Mouse (Mus musculus): ENCODE measurements at regions not wholly inside any gene's neighbourhood (a gene's known extent, or its start where the extent isn't known, plus 50 kb on each side); places are given as distances from the start of the nearest gene placed in this dataset.

DNA sequence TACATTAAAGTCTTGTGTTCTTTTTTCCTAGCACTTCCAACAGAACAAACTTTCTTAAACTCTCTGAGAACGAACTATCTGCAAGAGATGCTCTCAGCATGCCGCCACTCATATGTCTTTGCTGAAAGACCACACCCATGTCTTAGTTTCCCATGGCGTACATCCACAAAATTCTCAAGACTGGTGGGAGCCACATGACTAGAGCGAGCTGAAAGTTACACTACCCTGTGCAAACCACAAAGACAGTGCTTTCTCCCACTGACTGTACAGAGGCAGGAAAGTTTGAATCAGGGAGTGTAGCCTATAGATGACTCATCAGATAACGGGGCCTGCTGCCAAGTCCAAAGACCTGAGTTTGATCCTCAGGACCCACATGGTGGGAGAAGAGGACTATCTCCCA, 554.5 kb upstream of the Cdh11 start:
- Histone ChIP-seq H3K36me3 (ENCODE audit: control insufficient read depth, insufficient read depth, low read length, poor library complexity, severe bottlenecking) (no peaks in the 10 kb centered on the region), H3K4me1 (ENCODE audit: control insufficient read depth in 2 of 2, insufficient read depth in 2 of 2, low read length in 2 of 2, poor library complexity in 1 of 2) (no peaks in the 10 kb centered on the region), H3K9me3 (ENCODE audit: control insufficient read depth, insufficient read depth, low read depth, low read length) (no peaks in the 10 kb centered on the region), H3K4me3 (ENCODE audit: insufficient read depth in 1 of 2, low read depth in 1 of 2, low read length in 2 of 2, poor library complexity in 1 of 2, severe bottlenecking in 1 of 2) (no peak overlapping the region), H3K27ac (ENCODE audit: insufficient read depth, low read depth, low read length, poor library complexity, severe bottlenecking) (no peak overlapping the region), H3K9ac (ENCODE audit: insufficient read depth, low read depth, low read length, poor library complexity, severe bottlenecking) (no peak overlapping the region)
- in situ Hi-C loops (cut with MboI; ENCODE audit: low sequenced_read_pairs in 2 of 2, unreplicated experiment in 2 of 2) = no loop called here
- TF ChIP-seq CHD2 (IDR thresholded peaks at IDR 0.05; ENCODE audit: low read depth, low read length) (no peak), HCFC1 (IDR thresholded peaks at IDR 0.05; ENCODE audit: borderline replicate concordance, insufficient read depth, low read length) (no peak), ZNF384 (IDR thresholded peaks at IDR 0.05; ENCODE audit: low read depth, low read length) (no peak), ZC3H11A (IDR thresholded peaks at IDR 0.05; ENCODE audit: borderline replicate concordance, low read depth, low read length) (no peak)
- no peak for DNase-seq (ENCODE audit: low read depth, low spot score)

DNA sequence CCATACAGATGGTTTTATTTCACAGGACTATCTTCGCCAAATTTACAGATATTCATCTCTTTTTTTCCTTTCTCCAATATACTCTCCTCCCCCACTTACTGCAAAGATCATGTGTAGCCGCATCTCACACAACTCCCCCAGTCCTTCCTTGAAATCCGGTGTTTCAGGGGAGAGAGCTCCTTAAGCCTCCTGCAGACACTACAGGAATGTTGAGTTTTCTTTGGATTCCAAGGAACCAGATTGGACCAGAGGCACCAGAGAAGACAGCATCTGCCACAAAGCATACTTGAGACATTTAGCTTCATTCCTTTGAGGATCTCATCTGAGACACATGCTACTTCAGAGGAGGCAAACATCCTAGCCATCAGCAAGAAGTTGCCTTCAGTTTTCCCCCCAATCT, 558.4 kb upstream of the Cdh11 start:
- H3K27ac ChIP-seq (ENCODE audit: insufficient read depth, low read depth, low read length, poor library complexity, severe bottlenecking) = no peak overlapping the region
- no peak overlapping the region for H3K4me3 ChIP-seq (ENCODE audit: insufficient read depth in 1 of 2, low read depth in 1 of 2, low read length in 2 of 2, poor library complexity in 1 of 2, severe bottlenecking in 1 of 2)
- no peaks in the 10 kb centered on the region for H3K9me3 ChIP-seq (ENCODE audit: control insufficient read depth, insufficient read depth, low read depth, low read length)
- TF ChIP-seq ZNF384 (IDR thresholded peaks at IDR 0.05; ENCODE audit: low read depth, low read length) (no peak), CHD2 (IDR thresholded peaks at IDR 0.05; ENCODE audit: low read depth, low read length) (no peak), ZC3H11A (IDR thresholded peaks at IDR 0.05; ENCODE audit: borderline replicate concordance, low read depth, low read length) (no peak), MAFK (IDR thresholded peaks at IDR 0.05; ENCODE audit: insufficient read depth, low read depth, low read length) (no peak), HCFC1 (IDR thresholded peaks at IDR 0.05; ENCODE audit: borderline replicate concordance, insufficient read depth, low read length) (no peak)
- DNase-seq (ENCODE audit: low read depth, low spot score) = no peak
- no peak overlapping the region for H3K9ac ChIP-seq (ENCODE audit: insufficient read depth, low read depth, low read length, poor library complexity, severe bottlenecking)
- H3K4me1 ChIP-seq (ENCODE audit: control insufficient read depth in 2 of 2, insufficient read depth in 2 of 2, low read length in 2 of 2, poor library complexity in 1 of 2) = no peaks in the 10 kb centered on the region
- H3K36me3 ChIP-seq (ENCODE audit: control insufficient read depth, insufficient read depth, low read length, poor library complexity, severe bottlenecking) = no peaks in the 10 kb centered on the region
- in situ Hi-C loops (cut with MboI; ENCODE audit: low sequenced_read_pairs in 2 of 2, unreplicated experiment in 2 of 2) = no loop called here

DNA sequence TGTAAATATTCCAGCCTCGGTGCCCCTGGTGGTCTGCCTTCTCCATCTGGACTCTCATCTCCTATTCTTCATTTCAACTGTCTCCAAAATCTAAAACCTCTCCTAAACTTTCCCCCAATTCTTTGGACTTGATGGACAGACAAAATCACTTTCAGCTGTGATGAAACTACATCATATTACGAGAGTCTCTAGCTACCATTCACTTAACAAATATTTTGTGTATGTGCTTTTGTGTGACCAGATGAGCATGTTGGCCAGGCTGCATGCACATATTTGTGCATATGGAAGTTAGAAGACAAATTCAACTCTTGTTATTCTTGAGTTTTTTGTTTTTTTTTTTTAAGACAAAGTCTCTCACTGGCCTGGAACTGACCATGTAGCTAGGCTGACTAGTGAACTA, 559.4 kb upstream of the Cdh11 start:
- Histone ChIP-seq H3K36me3 (ENCODE audit: control insufficient read depth, insufficient read depth, low read length, poor library complexity, severe bottlenecking) (no peaks in the 10 kb centered on the region), H3K9ac (ENCODE audit: insufficient read depth, low read depth, low read length, poor library complexity, severe bottlenecking) (no peak overlapping the region), H3K27ac (ENCODE audit: insufficient read depth, low read depth, low read length, poor library complexity, severe bottlenecking) (no peak overlapping the region), H3K9me3 (ENCODE audit: control insufficient read depth, insufficient read depth, low read depth, low read length) (no peaks in the 10 kb centered on the region), H3K4me1 (ENCODE audit: control insufficient read depth in 2 of 2, insufficient read depth in 2 of 2, low read length in 2 of 2, poor library complexity in 1 of 2) (no peaks in the 10 kb centered on the region), H3K4me3 (ENCODE audit: insufficient read depth in 1 of 2, low read depth in 1 of 2, low read length in 2 of 2, poor library complexity in 1 of 2, severe bottlenecking in 1 of 2) (no peak overlapping the region)
- no peak for DNase-seq (ENCODE audit: low read depth, low spot score)
- TF ChIP-seq ZC3H11A (IDR thresholded peaks at IDR 0.05; ENCODE audit: borderline replicate concordance, low read depth, low read length) (no peak), HCFC1 (IDR thresholded peaks at IDR 0.05; ENCODE audit: borderline replicate concordance, insufficient read depth, low read length) (no peak), MAFK (IDR thresholded peaks at IDR 0.05; ENCODE audit: insufficient read depth, low read depth, low read length) (no peak)
- in situ Hi-C loops (cut with MboI; ENCODE audit: low sequenced_read_pairs in 2 of 2, unreplicated experiment in 2 of 2) = no loop called here

DNA sequence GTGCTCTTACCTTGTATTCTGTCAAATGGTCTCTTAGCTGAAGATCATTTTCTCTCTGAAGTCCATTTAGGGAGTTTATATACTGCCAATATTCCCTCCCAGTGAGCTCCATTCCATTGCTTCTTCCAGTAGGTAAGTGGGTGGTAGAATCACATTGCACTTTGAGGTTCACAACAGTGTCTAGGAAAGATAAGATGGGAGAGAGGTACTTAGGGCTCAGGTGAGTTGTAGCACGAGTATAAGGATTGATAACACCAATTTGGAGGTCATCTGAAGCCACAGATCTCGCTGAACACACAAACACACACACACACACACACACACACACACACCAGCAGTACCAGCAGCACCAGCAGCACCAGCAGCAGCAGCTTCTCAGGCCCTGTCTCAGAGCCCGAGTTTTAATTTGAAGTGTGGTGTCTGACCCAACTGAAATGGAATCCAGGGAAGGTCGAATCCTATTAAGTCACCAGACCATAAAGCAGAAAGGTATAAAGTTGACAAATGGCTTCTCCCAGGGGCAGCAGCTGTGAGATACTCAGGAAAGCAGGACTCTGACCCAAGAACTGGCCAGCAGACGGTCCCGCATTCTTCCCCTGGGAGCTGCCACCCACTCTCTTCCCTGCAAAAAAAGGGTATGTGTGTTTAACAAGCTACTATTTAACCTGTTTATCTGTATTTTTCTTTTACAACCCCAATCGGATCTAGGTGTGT, 561.9 kb upstream of the Cdh11 start:
- Histone ChIP-seq H3K4me3 (ENCODE audit: insufficient read depth in 1 of 2, low read depth in 1 of 2, low read length in 2 of 2, poor library complexity in 1 of 2, severe bottlenecking in 1 of 2) (no peak overlapping the region), H3K4me1 (ENCODE audit: control insufficient read depth in 2 of 2, insufficient read depth in 2 of 2, low read length in 2 of 2, poor library complexity in 1 of 2) (no peaks in the 10 kb centered on the region), H3K9me3 (ENCODE audit: control insufficient read depth, insufficient read depth, low read depth, low read length) (no peaks in the 10 kb centered on the region), H3K27ac (ENCODE audit: insufficient read depth, low read depth, low read length, poor library complexity, severe bottlenecking) (no peak overlapping the region), H3K9ac (ENCODE audit: insufficient read depth, low read depth, low read length, poor library complexity, severe bottlenecking) (no peak overlapping the region), H3K36me3 (ENCODE audit: control insufficient read depth, insufficient read depth, low read length, poor library complexity, severe bottlenecking) (no peaks in the 10 kb centered on the region)
- no peak for DNase-seq (ENCODE audit: low read depth, low spot score)
- no peak for TF ChIP-seq MAFK (IDR thresholded peaks at IDR 0.05; ENCODE audit: insufficient read depth, low read depth, low read length)
- TF ChIP-seq HCFC1 (IDR thresholded peaks at IDR 0.05; ENCODE audit: borderline replicate concordance, insufficient read depth, low read length) = no peak
- no peak for TF ChIP-seq CHD2 (IDR thresholded peaks at IDR 0.05; ENCODE audit: low read depth, low read length)
- no peak for TF ChIP-seq ZNF384 (IDR thresholded peaks at IDR 0.05; ENCODE audit: low read depth, low read length)
- no peak for TF ChIP-seq ZC3H11A (IDR thresholded peaks at IDR 0.05; ENCODE audit: borderline replicate concordance, low read depth, low read length)
- in situ Hi-C loops (cut with MboI; ENCODE audit: low sequenced_read_pairs in 2 of 2, unreplicated experiment in 2 of 2) = no loop called here

DNA sequence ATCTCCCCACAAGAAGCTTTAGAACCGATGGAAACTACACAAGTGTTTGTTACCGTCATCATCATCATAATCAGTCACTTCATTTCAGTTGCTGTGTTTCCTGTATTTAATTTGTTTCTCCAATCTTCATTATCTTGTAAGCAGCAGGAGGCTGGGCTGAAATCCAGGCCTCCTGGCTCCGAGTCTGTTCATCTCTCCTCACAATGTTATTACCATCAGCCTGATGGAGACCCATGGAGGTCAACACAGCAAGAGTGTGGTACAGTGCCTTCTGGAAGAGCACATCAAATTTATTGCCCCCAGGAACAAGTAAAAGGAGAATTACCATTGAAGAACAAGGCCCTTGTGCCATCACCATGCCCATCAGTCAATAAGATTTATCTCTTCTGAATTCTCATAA, 576.3 kb upstream of the Cdh11 start:
- Histone ChIP-seq H3K36me3 (ENCODE audit: control insufficient read depth, insufficient read depth, low read length, poor library complexity, severe bottlenecking) (no peaks in the 10 kb centered on the region), H3K27ac (ENCODE audit: insufficient read depth, low read depth, low read length, poor library complexity, severe bottlenecking) (no peak overlapping the region), H3K9me3 (ENCODE audit: control insufficient read depth, insufficient read depth, low read depth, low read length) (no peaks in the 10 kb centered on the region), H3K9ac (ENCODE audit: insufficient read depth, low read depth, low read length, poor library complexity, severe bottlenecking) (no peak overlapping the region), H3K4me1 (ENCODE audit: control insufficient read depth in 2 of 2, insufficient read depth in 2 of 2, low read length in 2 of 2, poor library complexity in 1 of 2) (no peaks in the 10 kb centered on the region), H3K4me3 (ENCODE audit: insufficient read depth in 1 of 2, low read depth in 1 of 2, low read length in 2 of 2, poor library complexity in 1 of 2, severe bottlenecking in 1 of 2) (no peak overlapping the region)
- DNase-seq (ENCODE audit: low read depth, low spot score) = no peak
- TF ChIP-seq MAFK (IDR thresholded peaks at IDR 0.05; ENCODE audit: insufficient read depth, low read depth, low read length) (no peak), HCFC1 (IDR thresholded peaks at IDR 0.05; ENCODE audit: borderline replicate concordance, insufficient read depth, low read length) (no peak), ZNF384 (IDR thresholded peaks at IDR 0.05; ENCODE audit: low read depth, low read length) (no peak), CHD2 (IDR thresholded peaks at IDR 0.05; ENCODE audit: low read depth, low read length) (no peak), ZC3H11A (IDR thresholded peaks at IDR 0.05; ENCODE audit: borderline replicate concordance, low read depth, low read length) (no peak)
- in situ Hi-C loops (cut with MboI; ENCODE audit: low sequenced_read_pairs in 2 of 2, unreplicated experiment in 2 of 2) = no loop called here
